Mouse (Mus musculus) CH12.LX (cell line): ENCODE results near the gene Fgfr2. TPM values are rescaled to one million over a fixed set of nuclear protein-coding genes. Genes with fewer than 3 reads are reported as not detected.

Source experiments
- DNase-seq: peaks from one replicate; pipeline ENCODE4 v3.0.0-alpha.2; 2013; ENCODE audit errors: extremely low read depth
- H3K27ac ChIP-seq: 2 replicates; pipeline ENCODE4 v1.5.1; 2012; ENCODE audit warnings: low read depth, mild to moderate bottlenecking, control low read depth, moderate library complexity; ENCODE audit not compliant: insufficient read depth
- H3K27me3 ChIP-seq: replicated peaks from 2 replicates; pipeline ENCODE3; 2012; ENCODE audit warnings: inconsistent platforms
- H3K36me3 ChIP-seq, 2 experiments: replicated peaks in 1 of 2; 2 replicates each; pipeline versions ENCODE3 to v1.6.1; 2012; ENCODE audit warnings: inconsistent platforms in 1 of 2, low read length in 1 of 2, mild to moderate bottlenecking in 1 of 2, mixed read lengths in 1 of 2, moderate library complexity in 1 of 2; ENCODE audit not compliant: control insufficient read depth in 1 of 2, insufficient read depth in 1 of 2
- H3K4me1 ChIP-seq, 2 experiments: 2 replicates each; pipeline ENCODE4 v1.6.1; 2012; ENCODE audit warnings: inconsistent platforms in 1 of 2, moderate library complexity in 1 of 2; ENCODE audit not compliant: insufficient read depth in 2 of 2, control insufficient read depth in 1 of 2
- H3K4me2 ChIP-seq: 2 replicates; pipeline ENCODE4 v1.6.1; 2012; ENCODE audit warnings: low read depth, mild to moderate bottlenecking, control low read depth; ENCODE audit not compliant: poor library complexity, insufficient read depth, severe bottlenecking
- H3K4me3 ChIP-seq, 3 experiments: fragments of 150-350 bp in 1 of 3; sonication (generic) in 1 of 3; replicated peaks in 1 of 3; 2 replicates each; pipeline versions ENCODE3 to v1.5.1; 2011 to 2012; ENCODE audit warnings: low read depth in 2 of 3, low read length in 2 of 3, mild to moderate bottlenecking in 2 of 3, moderate library complexity in 2 of 3, control low read depth in 1 of 3, improper control_type of control experiment in 1 of 3, inconsistent platforms in 1 of 3, mixed read lengths in 1 of 3; ENCODE audit not compliant: poor library complexity in 1 of 3
- H3K79me2 ChIP-seq: replicated peaks from 2 replicates; pipeline ENCODE4 v1.6.1; 2012; ENCODE audit warnings: mild to moderate bottlenecking, moderate library complexity; ENCODE audit not compliant: control insufficient read depth, poor library complexity, insufficient read depth, severe bottlenecking; ENCODE audit errors: extremely low read depth
- H3K9ac ChIP-seq: 2 replicates; pipeline ENCODE4 v1.6.1; 2012; ENCODE audit warnings: low read depth, mild to moderate bottlenecking, control low read depth, moderate library complexity; ENCODE audit not compliant: insufficient read depth
- H3K9me3 ChIP-seq: replicated peaks from 2 replicates; pipeline ENCODE3; 2012; ENCODE audit warnings: low read length, inconsistent platforms, mixed read lengths
- BHLHE40 ChIP-seq: IDR thresholded peaks from 2 replicates; pipeline ENCODE4 v1.6.1; 2011; ENCODE audit warnings: mild to moderate bottlenecking, low read depth, low read length, improper control_type of control experiment
- CHD1 ChIP-seq: IDR thresholded peaks from 2 replicates; pipeline ENCODE4 v1.6.1; 2012; ENCODE audit warnings: low read depth, low read length, improper control_type of control experiment, inconsistent platforms
- CHD2 ChIP-seq: IDR thresholded peaks from 2 replicates; pipeline ENCODE4 v1.6.1; 2011; ENCODE audit warnings: low read length, improper control_type of control experiment
- CTCF ChIP-seq, 2 experiments: IDR thresholded peaks in 1 of 2; conservative IDR thresholded peaks in 1 of 2; 2 replicates each; pipeline ENCODE4 v1.5.1; 2011 to 2012; ENCODE audit warnings: low read depth in 2 of 2, low read length in 2 of 2, improper control_type of control experiment in 1 of 2, inconsistent platforms in 1 of 2, mild to moderate bottlenecking in 1 of 2, moderate library complexity in 1 of 2
- ELF1 ChIP-seq: IDR thresholded peaks from 2 replicates; pipeline ENCODE4 v1.6.1; 2014; ENCODE audit warnings: low read depth, mild to moderate bottlenecking, inconsistent platforms, low read length, improper control_type of control experiment
- EP300 ChIP-seq: IDR thresholded peaks from 2 replicates; pipeline ENCODE4 v1.6.1; 2011; ENCODE audit warnings: low read length, improper control_type of control experiment
- ETS1 ChIP-seq: conservative IDR thresholded peaks from 2 replicates; pipeline ENCODE4 v1.6.1; 2012; ENCODE audit warnings: low read depth, mild to moderate bottlenecking, inconsistent platforms, low read length, improper control_type of control experiment, moderate library complexity
- IRF4 ChIP-seq: IDR thresholded peaks from 2 replicates; pipeline ENCODE4 v1.6.1; 2014; ENCODE audit warnings: low read depth, mild to moderate bottlenecking, inconsistent platforms, low read length, improper control_type of control experiment
- JUND ChIP-seq: conservative IDR thresholded peaks from 2 replicates; pipeline ENCODE4 v1.6.1; 2011; ENCODE audit warnings: low read depth, low read length, improper control_type of control experiment
- KAT2A ChIP-seq: IDR thresholded peaks from 2 replicates; pipeline ENCODE4 v1.6.1; 2012; ENCODE audit warnings: low read length, improper control_type of control experiment, inconsistent platforms; ENCODE audit not compliant: insufficient replicate concordance
- MAFK ChIP-seq: IDR thresholded peaks from 2 replicates; pipeline ENCODE4 v1.6.1; 2011; ENCODE audit warnings: low read length, improper control_type of control experiment; ENCODE audit not compliant: insufficient replicate concordance
- MEF2A ChIP-seq: IDR thresholded peaks from 2 replicates; pipeline ENCODE4 v1.6.1; 2014; ENCODE audit warnings: low read depth, mild to moderate bottlenecking, inconsistent platforms, low read length, improper control_type of control experiment, borderline replicate concordance
- MXI1 ChIP-seq: IDR thresholded peaks from 2 replicates; pipeline ENCODE4 v1.6.1; 2011; ENCODE audit warnings: mild to moderate bottlenecking, low read depth, low read length, improper control_type of control experiment
- MYC ChIP-seq: IDR thresholded peaks from 2 replicates; pipeline ENCODE4 v1.6.1; 2011; ENCODE audit warnings: low read depth, mild to moderate bottlenecking, improper control_type of control experiment, low read length
- NELFE ChIP-seq: IDR thresholded peaks from 2 replicates; pipeline ENCODE4 v1.6.1; 2011; ENCODE audit warnings: low read depth, low read length, improper control_type of control experiment
- PAX5 ChIP-seq: IDR thresholded peaks from 2 replicates; pipeline ENCODE4 v1.6.1; 2012; ENCODE audit warnings: low read length, inconsistent platforms, mixed read lengths
- POLR2A ChIP-seq: IDR thresholded peaks from 2 replicates; pipeline ENCODE4 v1.6.1; 2011; ENCODE audit warnings: low read depth, mild to moderate bottlenecking, improper control_type of control experiment, low read length
- POLR2AphosphoS2 ChIP-seq: IDR thresholded peaks from 2 replicates; pipeline ENCODE4 v1.6.1; 2011; ENCODE audit warnings: low read depth, low read length, improper control_type of control experiment
- RCOR1 ChIP-seq: conservative IDR thresholded peaks from 2 replicates; pipeline ENCODE4 v1.6.1; 2012; ENCODE audit warnings: low read depth, mild to moderate bottlenecking, inconsistent platforms, low read length, improper control_type of control experiment
- SIN3A ChIP-seq: IDR thresholded peaks from 2 replicates; pipeline ENCODE4 v1.6.1; 2012; ENCODE audit warnings: low read length, improper control_type of control experiment, inconsistent platforms
- SMC3 ChIP-seq: IDR thresholded peaks from 2 replicates; pipeline ENCODE4 v1.6.1; 2011; ENCODE audit warnings: low read depth, low read length, improper control_type of control experiment
- TBP ChIP-seq: conservative IDR thresholded peaks from 2 replicates; pipeline ENCODE4 v1.6.1; 2011; ENCODE audit warnings: low read depth, low read length, improper control_type of control experiment
- TCF12 ChIP-seq: IDR thresholded peaks from 2 replicates; pipeline ENCODE4 v1.6.1; 2014; ENCODE audit warnings: low read depth, mild to moderate bottlenecking, inconsistent platforms, low read length, improper control_type of control experiment
- UBTF ChIP-seq: IDR thresholded peaks from 2 replicates; pipeline ENCODE4 v1.6.1; 2012; ENCODE audit warnings: low read depth, mild to moderate bottlenecking, inconsistent platforms, low read length, improper control_type of control experiment, moderate library complexity
- ZC3H11A ChIP-seq: IDR thresholded peaks from 2 replicates; pipeline ENCODE4 v1.6.1; 2012; ENCODE audit warnings: low read depth, mild to moderate bottlenecking, inconsistent platforms, low read length, improper control_type of control experiment
- ZKSCAN1 ChIP-seq: IDR thresholded peaks from 2 replicates; pipeline ENCODE4 v1.6.1; 2012; ENCODE audit warnings: low read depth, inconsistent platforms, low read length, improper control_type of control experiment, borderline replicate concordance
- ZMIZ1 ChIP-seq: IDR thresholded peaks from 2 replicates; pipeline ENCODE4 v1.6.1; 2012; ENCODE audit warnings: low read depth, mild to moderate bottlenecking, inconsistent platforms, low read length, improper control_type of control experiment
- ZNF384 ChIP-seq: IDR thresholded peaks from 2 replicates; pipeline ENCODE4 v1.6.1; 2012; ENCODE audit warnings: low read depth, low read length, improper control_type of control experiment, inconsistent platforms
- dilution Hi-C: fragments of 300-500 bp; cut with MboI; formaldehyde crosslinking; loops from 2 replicates; pipeline ENCODE4 v1.14.3; 2020; ENCODE audit warnings: low sequenced_read_pairs; ENCODE audit not compliant: extremely low pct_unique_long_range_greater_than_20kb, extremely low pct_ligation_motif_present
- in situ Hi-C: fragments of 300-500 bp; cut with MboI; formaldehyde crosslinking; loops from 3 replicates; pipeline ENCODE4 v1.14.3; 2019; ENCODE audit warnings: low sequenced_read_pairs, low pct_ligation_motif_present, low pct_unique_long_range_greater_than_20kb, mixed read lengths
- polyA plus RNA-seq: library from polyadenylated mRNA; unstranded; fragments of >175 nt; gene quantifications from 2 replicates; pipeline ENCODE4 v1.2.1, GENCODE M21; 2012; ENCODE audit warnings: low read depth; ENCODE audit not compliant: insufficient read length
- total RNA-seq, 2 experiments: library from RNA; depleted of rRNA; stranded (reverse); fragments of 300-350 nt in 1 of 2; fragments of >200 nt in 1 of 2; gene quantifications; 2 replicates each; pipeline ENCODE4 v1.2.3; 2012 to 2014

Fgfr2 gene
- total and polyA plus RNA-seq, 3 experiments = not detected

- Histone ChIP-seq H3K36me3 (no peaks in the 10 kb centered on the region), H3K4me1 (no peaks in the 10 kb centered on the region), H3K9ac (no peak overlapping the region), H3K27me3 (peaks cover 73% of the 10 kb centered on the region), H3K9me3 (no peaks in the 10 kb centered on the region), H3K27ac (no peak overlapping the region), H3K4me3 (no peak overlapping the region), H3K79me2 (no peaks in the 10 kb centered on the region), H3K4me2 (no peak overlapping the region)
- in situ Hi-C loops (no loop called here), dilution Hi-C loops (no loop called here)
- TF ChIP-seq KAT2A = no peak
- TF ChIP-seq ELF1 = no peak
- no peak for TF ChIP-seq JUND
- no peak for TF ChIP-seq PAX5
- no peak for DNase-seq
Measured at GRCm38 (mm10) chr7:130240191-130240590, 2883.0 kb downstream of the Fgfr2 start.

DNA sequence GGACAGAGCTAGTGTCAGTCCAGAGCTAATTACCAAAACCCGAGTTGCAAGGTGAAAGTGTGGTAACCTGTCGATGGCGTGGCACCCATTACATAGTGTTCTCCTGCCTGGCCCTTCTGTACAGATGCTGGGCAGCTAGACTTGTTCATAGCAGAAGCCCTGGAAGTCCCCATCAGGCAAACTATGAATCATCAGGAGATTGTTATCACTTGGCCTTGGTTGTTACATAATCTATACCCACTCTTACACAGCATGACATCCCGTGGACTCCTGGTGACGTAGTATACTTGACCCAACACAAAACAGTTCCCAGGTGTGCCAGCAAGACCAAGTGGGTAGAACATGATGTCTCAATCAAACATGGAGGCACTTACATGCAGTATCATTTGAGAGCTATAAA, 2885.9 kb downstream of the Fgfr2 start:
- DNase-seq = no peak

GRCm38 (mm10) chr7:130233777-130234176, 2889.4 kb downstream of the Fgfr2 start:
- no peaks in the 10 kb centered on the region for H3K79me2 ChIP-seq
- H3K36me3 ChIP-seq = no peaks in the 10 kb centered on the region
- dilution Hi-C loops (no loop called here), in situ Hi-C loops (no loop called here)
- H3K4me3 ChIP-seq = no peak overlapping the region
- peaks cover 8% of the 10 kb centered on the region for H3K9me3 ChIP-seq
- no peak overlapping the region for H3K9ac ChIP-seq
- no peak overlapping the region for H3K27ac ChIP-seq
- no peak for DNase-seq
- H3K27me3 ChIP-seq = peaks cover 59% of the 10 kb centered on the region
- no peaks in the 10 kb centered on the region for H3K4me1 ChIP-seq
- no peak overlapping the region for H3K4me2 ChIP-seq
- TF ChIP-seq NELFE = no peak
- no peak for TF ChIP-seq MEF2A
- no peak for TF ChIP-seq PAX5
- no peak for TF ChIP-seq MXI1
- no peak for TF ChIP-seq UBTF
- no peak for TF ChIP-seq MYC
- TF ChIP-seq ZC3H11A = no peak
- no peak for TF ChIP-seq CHD1
- TF ChIP-seq ZMIZ1 = no peak
- TF ChIP-seq TBP = no peak
- no peak for TF ChIP-seq SIN3A
- TF ChIP-seq ELF1 = no peak

More for the DNA sequence above, 2885.9 kb downstream of the Fgfr2 start:
- Histone ChIP-seq H3K4me3 (no peak overlapping the region), H3K27ac (no peak overlapping the region), H3K9me3 (peaks cover 8% of the 10 kb centered on the region), H3K4me1 (no peaks in the 10 kb centered on the region), H3K79me2 (no peaks in the 10 kb centered on the region), H3K9ac (no peak overlapping the region), H3K36me3 (no peaks in the 10 kb centered on the region), H3K27me3 (peaks cover 62% of the 10 kb centered on the region), H3K4me2 (no peak overlapping the region)
- no peak for TF ChIP-seq PAX5
- TF ChIP-seq TCF12 = no peak
- no peak for TF ChIP-seq ZKSCAN1
- TF ChIP-seq UBTF = no peak
- TF ChIP-seq CTCF (conservative IDR thresholded peaks at IDR 0.05 in 1 of 2, IDR thresholded peaks at IDR 0.05 in 1 of 2; ENCODE audit: low read depth in 2 of 2, low read length in 2 of 2) = no peak
- no peak for TF ChIP-seq SIN3A
- no peak for TF ChIP-seq ZNF384
- TF ChIP-seq CHD2 = no peak
- no peak for TF ChIP-seq IRF4
- no peak for TF ChIP-seq ETS1
- no peak for TF ChIP-seq EP300
- no peak for TF ChIP-seq RCOR1
- no peak for TF ChIP-seq BHLHE40
- no peak for TF ChIP-seq POLR2A
- no peak for TF ChIP-seq MEF2A
- no peak for TF ChIP-seq SMC3
- no peak for TF ChIP-seq POLR2AphosphoS2
- TF ChIP-seq KAT2A = no peak
- no peak for TF ChIP-seq MAFK
- in situ Hi-C loops = no loop called here
- dilution Hi-C loops = no loop called here
